Mouse (Mus musculus): ENCODE data around the gene Mroh8.
"Not testable (repeated sequence)": the region's sequence is repeated elsewhere in the genome, so short reads cannot be mapped to it uniquely, and the experiment has no call there.

Mroh8 gene

GRCm38 (mm10) chr2:157187223-157187622 is 92.1 kb downstream of the Mroh8 start:
- no peak for DNase-seq

- DNase-seq = no peak
These were observed 92.8 kb downstream of the Mroh8 start for GRCm38 (mm10) chr2:157186504-157186903.

GRCm38 (mm10) chr2:157185022-157185660 is 94.2 kb downstream of the Mroh8 start:
- DNase-seq = no peak

GRCm38 (mm10) chr2:157178167-157178566 is 101.2 kb downstream of the Mroh8 start:
- DNase-seq = no peak

- DNase-seq = no peak
These were observed 103.1 kb downstream of the Mroh8 start for GRCm38 (mm10) chr2:157176248-157176647.

GRCm38 (mm10) chr2:157174416-157174815 is 104.9 kb downstream of the Mroh8 start:
- DNase-seq = no peak

GRCm38 (mm10) chr2:157173555-157173954 is 105.8 kb downstream of the Mroh8 start:
- no peak for DNase-seq

- DNase-seq = no peak
These were observed 106.4 kb downstream of the Mroh8 start for GRCm38 (mm10) chr2:157172984-157173383.

GRCm38 (mm10) chr2:157170626-157171025 is 108.7 kb downstream of the Mroh8 start:
- no peak for DNase-seq

- no peak for DNase-seq
These were observed 109.2 kb downstream of the Mroh8 start for GRCm38 (mm10) chr2:157170166-157170565.

- no peak for DNase-seq
These were observed 112.8 kb downstream of the Mroh8 start for GRCm38 (mm10) chr2:157166371-157167080.

- DNase-seq = not testable (repeated sequence)
These were observed 113.8 kb downstream of the Mroh8 start for GRCm38 (mm10) chr2:157165312-157166224.

GRCm38 (mm10) chr2:157164101-157164500 is 115.2 kb downstream of the Mroh8 start:
- no peak for DNase-seq

All from thymus, postnatal 14 days (tissue).